Mouse (Mus musculus) Patski (cell line): ENCODE results near the gene 5031410I06Rik. TPM values are rescaled to one million over a fixed set of nuclear protein-coding genes. Genes with fewer than 3 reads are reported as not detected.
"Not testable (repeated sequence)": the region's sequence is repeated elsewhere in the genome, so short reads cannot be mapped to it uniquely, and the experiment has no call there.

Source experiments
- ATAC-seq: fragments of 100-300 bp; one replicate; pipeline ENCODE4 v1.8.0; 2021
- CTCF ChIA-PET: fragments of 350-600 bp; sonication (Branson Sonifier 250); formaldehyde crosslinking; loops from one replicate; lab custom pipeline; 2022; ENCODE audit warnings: inconsistent platforms; lab: Charles Lee
- POLR2A ChIA-PET: fragments of 350-600 bp; sonication (Branson Sonifier 250); formaldehyde crosslinking; loops from one replicate; lab custom pipeline; 2022; ENCODE audit warnings: antibody characterized with exemption, inconsistent platforms; lab: Charles Lee
- DNase-seq: peaks from one replicate; pipeline ENCODE4 v3.0.0-alpha.2; 2011; ENCODE audit warnings: low read depth, low spot score
- H3K27me3 ChIP-seq: fragments of 371-371 bp; one replicate; pipeline ENCODE4 v1.5.1; 2021
- CTCF ChIP-seq: fragments of 100-300 bp; IDR thresholded peaks from one replicate; pipeline ENCODE4 v1.5.1; 2021
- in situ Hi-C: fragments of 300-500 bp; cut with MboI; formaldehyde crosslinking; loops from 3 replicates; pipeline ENCODE4 v1.11.1; 2018; ENCODE audit warnings: low pct_unique_long_range_greater_than_20kb, mixed read lengths
- polyA plus RNA-seq: library from polyadenylated mRNA; unstranded; gene quantifications from one replicate; pipeline ENCODE4 v1.2.3, GENCODE M21; 2021

The 5031410I06Rik gene
- polyA plus RNA-seq = not detected

- POLR2A ChIA-PET, in situ Hi-C loops, CTCF ChIA-PET, DNase-seq, H3K27me3 ChIP-seq, ATAC-seq: not testable (repeated sequence)
Measured at GRCm38 (mm10) chr5:26105262-26105661, at the start of gene 5031410I06Rik. 5031410I06Rik (minus strand) TSS chr5:26105362.

- H3K27me3 ChIP-seq = no peaks in the 10 kb centered on the region
- CTCF ChIA-PET = no interaction called here
- no peak for TF ChIP-seq CTCF
- ATAC-seq (no peak), DNase-seq (no peak)
- POLR2A ChIA-PET = no interaction called here
- in situ Hi-C loops = no loop called here
Measured at GRCm38 (mm10) chr5:26142891-26143290, 37.7 kb upstream of the 5031410I06Rik start.

- H3K27me3 ChIP-seq, CTCF ChIA-PET, DNase-seq, in situ Hi-C loops, ATAC-seq, POLR2A ChIA-PET: not testable (repeated sequence)
Measured at GRCm38 (mm10) chr5:26121321-26121720, 16.2 kb upstream of the 5031410I06Rik start, which contains the start of gene Gm10220. Gm10220 (minus strand) TSS chr5:26121421.

DNA sequence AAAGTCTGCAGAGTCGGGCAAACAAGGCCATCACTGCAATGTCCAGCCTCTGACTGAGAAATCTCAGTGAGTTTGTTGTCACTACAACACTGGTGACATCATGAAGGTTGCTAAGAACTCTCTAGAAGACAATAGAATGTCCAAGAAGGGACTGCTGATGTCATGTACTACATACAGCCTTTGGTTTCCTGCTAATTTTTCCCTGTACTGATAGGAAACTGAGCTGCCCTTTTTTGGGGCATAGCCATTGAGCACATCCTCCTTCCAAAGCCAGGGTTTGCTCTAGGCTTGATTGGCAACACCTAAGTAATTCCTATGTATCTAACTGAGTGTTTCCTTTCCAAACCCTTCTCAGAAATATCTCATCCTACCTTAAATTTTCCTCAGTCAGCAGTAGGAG is 16.0 kb downstream of the 5031410I06Rik start, which contains the start of gene Gm10471:
Gene Gm10471, minus strand, starts transcription at position 101 of the 400 bp plus-strand sequence.
- H3K27me3 ChIP-seq, in situ Hi-C loops, POLR2A ChIA-PET, ATAC-seq, DNase-seq, CTCF ChIA-PET: not testable (repeated sequence)

GRCm38 (mm10) chr5:26079023-26079422 is 26.1 kb downstream of the 5031410I06Rik start:
- CTCF ChIA-PET, H3K27me3 ChIP-seq, POLR2A ChIA-PET, DNase-seq, ATAC-seq, in situ Hi-C loops: not testable (repeated sequence)

GRCm38 (mm10) chr5:26070716-26071115 is 34.4 kb downstream of the 5031410I06Rik start:
- no peak for DNase-seq
- ATAC-seq = no peak
- no peak for TF ChIP-seq CTCF
- in situ Hi-C loops = no loop called here
- POLR2A ChIA-PET = no interaction called here
- H3K27me3 ChIP-seq = no peaks in the 10 kb centered on the region
- CTCF ChIA-PET = no interaction called here

DNA sequence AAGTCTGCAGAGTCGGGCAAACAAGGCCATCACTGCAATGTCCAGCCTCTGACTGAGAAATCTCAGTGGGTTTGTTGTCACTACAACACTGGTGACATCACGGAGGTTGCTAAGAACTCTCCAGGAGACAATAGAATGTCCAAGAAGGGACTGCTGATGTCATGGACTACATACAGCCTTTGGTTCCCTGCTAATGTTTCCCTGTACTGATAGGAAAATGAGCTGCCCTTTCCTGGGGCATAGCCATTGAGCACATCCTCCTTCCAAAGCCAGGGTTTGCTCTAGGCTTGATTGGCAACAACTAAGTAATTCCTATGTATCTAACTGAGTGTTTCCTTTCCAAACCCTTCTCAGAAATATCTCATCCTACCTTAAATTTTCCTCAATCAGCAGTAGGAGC is 46.7 kb downstream of the 5031410I06Rik start, which contains the start of gene Gm7347:
Gene Gm7347, minus strand, starts transcription at position 101 of the 400 bp plus-strand sequence.
- DNase-seq, in situ Hi-C loops, CTCF ChIA-PET, ATAC-seq, H3K27me3 ChIP-seq, POLR2A ChIA-PET: not testable (repeated sequence)

Other genes starting within 250 kb of the 5031410I06Rik start
- gene Gm21663, start 163.0 kb downstream of the 5031410I06Rik start, polyA plus RNA-seq = not detected
- gene Gm21671, start 150.9 kb downstream of the 5031410I06Rik start, polyA plus RNA-seq = not detected
- not detected for gene Gm21680, start 132.7 kb downstream of the 5031410I06Rik start, polyA plus RNA-seq
- gene Gm21698, start 116.7 kb downstream of the 5031410I06Rik start, polyA plus RNA-seq = not detected
- not detected for gene Gm1979, start 100.6 kb downstream of the 5031410I06Rik start, polyA plus RNA-seq
- not detected for gene Gm5862, start 82.4 kb downstream of the 5031410I06Rik start, polyA plus RNA-seq
- gene Speer4a, start 65.8 kb downstream of the 5031410I06Rik start, polyA plus RNA-seq = not detected
- gene Gm7347, start 46.8 kb downstream of the 5031410I06Rik start, polyA plus RNA-seq = not detected
- gene Gm10471, start 16.1 kb downstream of the 5031410I06Rik start, polyA plus RNA-seq = not detected
- not detected for gene Gm10220, start 16.1 kb upstream of the 5031410I06Rik start, polyA plus RNA-seq
- 0.08 TPM for gene Gm7361, start 152.3 kb upstream of the 5031410I06Rik start, polyA plus RNA-seq